Mouse (Mus musculus) midbrain, embryonic 10.5 days (tissue): Measurements from ENCODE around the gene Smim20. TPM values are rescaled to one million over a fixed set of nuclear protein-coding genes. Genes with fewer than 3 reads are reported as not detected.

Experiments
- DNase-seq: peaks from one replicate; pipeline ENCODE4 v3.0.0-alpha.2; 2017; ENCODE audit warnings: low spot score
- H3K27ac ChIP-seq: fragments of 300-500 bp; sonication (generic); replicated peaks from 2 replicates; pipeline ENCODE4 v1.5.1; 2016; ENCODE audit warnings: mild to moderate bottlenecking
- H3K27me3 ChIP-seq: fragments of 300-500 bp; sonication (generic); 2 replicates; pipeline ENCODE4 v1.6.1; 2016; ENCODE audit warnings: low read depth, mild to moderate bottlenecking; ENCODE audit not compliant: poor library complexity, severe bottlenecking
- H3K36me3 ChIP-seq: fragments of 300-500 bp; sonication (generic); 2 replicates; pipeline ENCODE4 v1.6.1; 2016; ENCODE audit warnings: mild to moderate bottlenecking, moderate library complexity
- H3K4me1 ChIP-seq: fragments of 300-500 bp; sonication (generic); 2 replicates; pipeline ENCODE4 v1.6.1; 2016
- H3K4me3 ChIP-seq: fragments of 300-500 bp; sonication (generic); 2 replicates; pipeline ENCODE4 v1.5.1; 2016; ENCODE audit warnings: mild to moderate bottlenecking, moderate library complexity
- H3K9me3 ChIP-seq: fragments of 300-500 bp; sonication (generic); replicated peaks from 2 replicates; pipeline ENCODE4 v1.6.1; 2016; ENCODE audit warnings: mild to moderate bottlenecking
- WGBS: fragments of 180-500 bp; shearing (Covaris S2); methylation state at CpG from one replicate; pipeline ENCODE4 v1.1.7; 2016; 5-methylcytosine and 5-hydroxymethylcytosine counted together
- polyA plus RNA-seq: library from polyadenylated mRNA; unstranded; fragments of >200 nt; fragmentation: Nextera tagmentation; extraction: Ambion mirVana; gene quantifications from 2 replicates; pipeline ENCODE4 v1.2.1, GENCODE M21; 2016

The Smim20 gene
- polyA plus RNA-seq = 70.9 and 74.1 TPM in 2 replicates

DNA sequence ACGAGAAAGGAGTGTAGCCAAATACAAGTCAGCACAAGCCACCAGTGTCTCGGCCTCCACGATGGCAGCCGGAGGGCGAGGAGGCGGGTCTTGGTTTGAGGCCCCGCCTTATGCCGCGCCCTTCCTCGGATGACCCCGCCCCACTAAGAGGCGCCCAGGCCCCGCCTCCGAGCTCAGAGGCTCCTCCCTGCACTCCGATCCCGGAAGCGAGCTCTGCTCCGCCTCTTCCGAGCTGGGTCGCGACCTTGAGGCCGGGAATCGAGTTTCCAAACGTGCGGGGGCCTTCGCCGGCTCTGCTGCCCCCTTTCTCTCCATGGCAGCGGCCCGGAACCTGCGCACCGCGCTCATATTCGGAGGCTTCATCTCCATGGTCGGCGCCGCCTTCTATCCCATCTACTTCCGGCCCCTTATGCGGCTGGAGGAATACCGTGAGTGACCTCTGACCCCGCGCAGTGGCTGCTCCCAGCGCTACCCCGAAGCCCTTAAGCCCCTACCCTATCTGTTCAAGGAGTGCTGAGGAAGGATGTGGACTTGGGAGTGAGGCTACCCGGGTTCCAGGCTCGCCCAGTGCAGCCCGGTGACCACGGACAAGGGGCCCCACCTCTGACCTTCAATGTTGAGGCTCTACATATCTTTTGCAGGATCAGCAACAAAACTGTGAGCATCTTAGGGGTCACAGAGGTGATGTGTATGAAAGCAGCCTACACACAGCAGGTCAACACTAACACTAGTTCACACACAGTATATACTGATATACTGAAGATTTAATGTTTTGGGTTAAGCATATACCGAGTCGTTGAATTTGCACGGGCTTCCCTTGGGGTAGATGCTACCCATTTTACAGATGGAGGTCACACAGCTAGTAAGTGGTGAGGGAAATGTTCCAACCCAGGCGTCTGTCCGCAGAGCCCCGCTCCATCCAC lies at the start of gene Smim20:
Gene Smim20 (plus strand): TSS at position 153 of the 923 bp plus-strand sequence.
- DNase-seq = peak; percentile 92
- Histone ChIP-seq H3K9me3 (peaks cover 4% of the 10 kb centered on the region; the same call in 1 of the 2 replicates), H3K4me1 (peaks cover 21% of the 10 kb centered on the region), H3K36me3 (no peaks in the 10 kb centered on the region), H3K27ac (peak within 1 kb of the TSS; percentile 90), H3K27me3 (no peaks in the 10 kb centered on the region), H3K4me3 (peak within 1 kb of the TSS; percentile 73)
- WGBS = 11% methylated on average over 53 of the region's 53 CpGs

DNA sequence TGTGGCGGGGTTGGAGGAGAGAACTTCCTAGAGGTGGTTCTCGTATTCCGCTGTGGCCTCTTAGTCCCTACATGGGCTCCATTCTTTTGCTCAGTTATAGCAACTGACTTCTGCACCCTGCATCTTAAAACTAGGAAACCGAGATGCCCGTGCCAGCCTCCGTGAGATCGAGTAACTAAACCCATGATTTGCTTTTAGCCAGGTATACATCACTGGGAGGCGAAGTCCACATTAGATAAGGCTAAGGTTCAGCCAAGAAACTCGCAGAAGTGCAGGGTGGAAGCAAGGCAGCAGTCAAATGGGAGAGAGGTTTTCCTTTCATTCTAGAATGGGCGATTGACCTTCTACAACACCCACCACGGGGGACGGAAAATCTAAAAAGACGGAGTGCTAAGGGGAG lies 41.4 kb upstream of the Smim20 start:
- Histone ChIP-seq H3K9me3 (no peaks in the 10 kb centered on the region), H3K4me3 (no peak overlapping the region), H3K27ac (no peak overlapping the region), H3K36me3 (no peaks in the 10 kb centered on the region), H3K27me3 (no peaks in the 10 kb centered on the region), H3K4me1 (no peaks in the 10 kb centered on the region; the same call in 1 of the 2 replicates)
- DNase-seq = no peak
- WGBS = 90% methylated on average over 13 of the region's 13 CpGs

DNA sequence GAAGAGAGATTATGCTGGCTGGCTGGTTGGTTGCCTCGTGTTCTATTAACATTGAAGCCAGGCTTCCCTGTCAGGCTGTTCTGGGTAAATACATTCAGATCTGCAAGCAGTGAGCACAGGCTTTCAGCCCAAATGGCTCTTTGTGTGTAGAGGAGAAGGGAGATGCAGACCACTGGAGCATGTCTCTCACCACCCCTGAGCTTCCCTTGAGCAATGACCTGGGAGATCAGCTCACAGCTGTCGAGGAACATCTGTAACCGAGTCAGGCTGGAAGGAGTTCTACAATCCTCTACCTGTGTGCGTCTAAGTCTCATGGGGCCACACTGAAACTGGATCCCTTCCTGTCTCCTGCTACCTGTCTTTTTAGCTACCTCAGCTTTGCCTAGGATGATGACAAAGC lies 36.3 kb upstream of the Smim20 start:
- Histone ChIP-seq H3K36me3 (no peaks in the 10 kb centered on the region), H3K9me3 (no peaks in the 10 kb centered on the region), H3K27me3 (no peaks in the 10 kb centered on the region), H3K27ac (no peak overlapping the region), H3K4me3 (no peak overlapping the region), H3K4me1 (peaks cover 4% of the 10 kb centered on the region)
- 65% methylated on average over 4 of the region's 4 CpGs for WGBS
- DNase-seq = no peak

DNA sequence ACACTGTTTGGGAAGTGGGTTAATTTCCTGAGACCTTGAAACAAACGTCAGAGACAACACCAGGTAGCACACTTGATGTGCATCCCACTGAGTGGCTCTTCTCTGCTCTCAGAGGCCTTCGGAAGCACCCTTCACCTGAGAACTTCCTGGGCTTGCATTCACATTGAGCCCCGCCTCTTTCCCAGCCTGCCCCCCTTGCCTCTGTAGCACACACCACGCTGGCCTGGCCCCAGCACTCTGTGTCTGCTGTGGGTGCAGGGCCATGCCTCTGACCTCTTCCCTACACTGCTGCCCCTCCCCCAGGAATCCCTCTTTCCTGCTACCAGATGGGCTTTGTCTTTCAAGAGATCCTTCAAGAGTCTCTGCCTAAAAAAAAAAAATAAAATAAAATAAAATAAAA lies 31.3 kb upstream of the Smim20 start:
- Histone ChIP-seq H3K36me3 (no peaks in the 10 kb centered on the region), H3K27me3 (no peaks in the 10 kb centered on the region), H3K27ac (peak overlapping the region; percentile 68; the same call in 1 of the 2 replicates), H3K4me1 (peaks cover 36% of the 10 kb centered on the region), H3K9me3 (no peaks in the 10 kb centered on the region), H3K4me3 (no peak overlapping the region)
- DNase-seq = no peak
- WGBS = 18% methylated on average over 4 of the region's 4 CpGs

DNA sequence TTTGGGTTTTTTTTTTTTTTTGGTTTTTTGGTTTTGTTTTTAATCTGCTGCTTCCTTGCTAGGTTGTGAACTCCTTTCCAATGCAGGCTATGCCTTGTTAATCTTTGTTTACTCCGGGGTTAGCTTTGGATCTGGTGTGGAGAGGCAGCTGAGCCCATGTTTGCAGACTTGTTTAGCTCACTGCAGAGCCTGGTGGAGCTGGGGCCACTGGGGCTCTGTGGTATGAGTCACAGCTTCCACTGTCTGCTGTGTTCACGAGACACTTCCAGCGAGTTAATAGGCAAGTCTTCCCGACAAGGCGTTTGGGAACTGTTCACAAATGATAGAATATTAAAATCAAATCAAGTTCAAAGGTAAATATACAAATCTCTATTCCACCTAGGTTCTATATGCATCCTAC lies 30.7 kb upstream of the Smim20 start:
- Histone ChIP-seq H3K27ac (0 out of 2 replicates have a peak overlapping the region, but pooled peaks have one; percentile 10), H3K36me3 (no peaks in the 10 kb centered on the region), H3K9me3 (no peaks in the 10 kb centered on the region), H3K4me3 (no peak overlapping the region), H3K27me3 (no peaks in the 10 kb centered on the region), H3K4me1 (peaks cover 36% of the 10 kb centered on the region)
- no peak for DNase-seq
- 48% methylated on average over 5 of the region's 5 CpGs for WGBS

DNA sequence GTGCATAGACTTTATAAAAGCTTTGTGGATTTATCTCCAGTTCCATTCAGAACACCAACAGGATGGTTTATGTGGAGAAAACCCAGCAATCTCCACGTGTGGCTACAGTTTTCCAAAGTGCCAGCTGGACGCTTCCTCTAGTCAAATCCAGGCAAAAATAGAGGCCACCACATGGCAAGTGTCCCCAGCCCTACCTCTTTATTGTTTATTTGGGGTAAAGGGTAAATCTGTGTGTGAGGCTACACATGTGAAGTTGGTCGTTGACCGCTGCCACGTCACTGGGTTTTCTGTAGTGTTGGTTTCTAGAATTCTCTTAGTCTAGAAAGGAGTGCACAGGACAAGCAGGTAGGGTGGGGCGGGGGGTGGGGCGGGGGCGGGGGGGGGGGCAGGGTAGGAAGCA lies 30.1 kb upstream of the Smim20 start:
- no peak for DNase-seq
- peak overlapping the region; percentile 23; the same call in 1 of the 2 replicates for H3K27ac ChIP-seq
- no peaks in the 10 kb centered on the region for H3K9me3 ChIP-seq
- H3K4me1 ChIP-seq = peaks cover 36% of the 10 kb centered on the region
- no peak overlapping the region for H3K4me3 ChIP-seq
- H3K36me3 ChIP-seq = no peaks in the 10 kb centered on the region
- WGBS = 80% methylated on average over 7 of the region's 8 CpGs
- H3K27me3 ChIP-seq = no peaks in the 10 kb centered on the region

DNA sequence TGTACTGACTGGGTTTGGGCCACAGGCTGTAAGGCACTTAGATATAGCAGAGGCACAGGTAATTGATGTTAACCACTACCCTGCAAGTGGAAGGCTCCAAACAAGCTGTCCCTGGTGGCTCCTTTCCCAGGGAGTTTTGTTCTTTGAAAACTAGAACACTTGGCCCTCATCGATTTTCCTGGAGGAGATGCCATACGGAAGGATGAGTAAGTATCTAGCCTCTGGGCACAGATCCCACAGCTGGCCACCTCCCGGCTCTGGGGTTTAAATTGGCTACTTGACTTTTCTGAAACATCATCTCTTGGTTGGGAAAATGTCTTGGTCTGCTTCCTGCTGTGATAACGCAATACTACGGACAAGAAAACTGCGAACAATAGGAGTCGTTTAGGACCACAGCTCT lies 28.1 kb upstream of the Smim20 start:
- Histone ChIP-seq H3K27ac (no peak overlapping the region), H3K27me3 (no peaks in the 10 kb centered on the region), H3K4me3 (no peak overlapping the region), H3K4me1 (peaks cover 36% of the 10 kb centered on the region), H3K9me3 (no peaks in the 10 kb centered on the region), H3K36me3 (no peaks in the 10 kb centered on the region)
- DNase-seq = no peak
- 85% methylated on average over 7 of the region's 7 CpGs for WGBS

DNA sequence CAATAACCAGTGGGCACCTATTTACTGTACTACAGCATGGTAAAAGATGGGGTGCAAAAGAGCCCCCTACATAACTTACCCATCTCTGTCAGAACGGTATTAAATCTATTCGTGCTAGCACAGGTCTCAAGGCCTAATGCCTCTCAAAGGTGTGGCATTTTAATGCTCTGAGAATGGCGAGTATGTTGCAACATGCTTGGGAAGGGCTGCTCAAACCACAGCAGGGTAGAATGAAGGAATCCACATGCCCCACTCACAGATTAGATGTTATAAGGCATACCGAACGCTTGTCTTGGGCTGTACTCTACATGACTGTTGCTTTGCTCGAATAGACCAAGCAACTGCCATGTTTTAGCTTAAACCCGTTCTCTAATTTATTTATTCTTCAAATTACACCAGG lies 27.7 kb upstream of the Smim20 start:
- Histone ChIP-seq H3K27me3 (no peaks in the 10 kb centered on the region), H3K4me1 (peaks cover 36% of the 10 kb centered on the region), H3K27ac (no peak overlapping the region), H3K4me3 (no peak overlapping the region), H3K36me3 (no peaks in the 10 kb centered on the region), H3K9me3 (no peaks in the 10 kb centered on the region)
- 91% methylated on average over 7 of the region's 7 CpGs for WGBS
- no peak for DNase-seq

DNA sequence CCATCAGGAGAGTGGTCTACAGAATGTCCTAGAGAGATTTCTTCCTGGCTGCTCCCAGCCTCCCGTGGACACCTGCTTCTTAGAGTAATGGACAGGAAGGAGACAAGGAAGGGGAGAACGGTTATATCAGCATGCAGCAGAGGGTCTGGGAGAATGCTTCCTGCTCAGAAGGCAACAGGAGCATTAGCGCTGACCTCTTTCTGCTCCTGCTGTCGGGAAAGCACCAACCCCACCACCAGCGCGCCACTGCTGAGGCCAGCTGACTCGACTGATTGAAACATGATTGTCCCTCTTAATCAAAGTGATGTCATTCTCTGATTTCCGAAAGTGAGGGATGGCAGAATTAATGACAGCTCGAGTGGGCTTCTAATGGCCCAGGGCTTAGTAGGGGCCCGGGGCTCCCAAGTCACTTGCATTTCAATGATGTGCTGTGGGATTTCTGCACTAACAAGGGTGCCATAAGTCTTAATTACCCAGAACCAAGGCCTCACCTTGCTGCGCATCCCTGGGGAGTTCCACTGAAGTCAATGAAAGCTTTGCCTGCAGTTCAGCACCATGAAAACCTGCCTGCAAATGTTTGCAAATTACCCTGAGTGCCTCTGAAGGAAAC lies 26.9 kb upstream of the Smim20 start:
- Histone ChIP-seq H3K9me3 (no peaks in the 10 kb centered on the region), H3K36me3 (no peaks in the 10 kb centered on the region), H3K4me1 (peaks cover 36% of the 10 kb centered on the region), H3K27me3 (no peaks in the 10 kb centered on the region), H3K4me3 (no peak overlapping the region), H3K27ac (no peak overlapping the region)
- DNase-seq = no peak
- WGBS = 68% methylated on average over 11 of the region's 11 CpGs

DNA sequence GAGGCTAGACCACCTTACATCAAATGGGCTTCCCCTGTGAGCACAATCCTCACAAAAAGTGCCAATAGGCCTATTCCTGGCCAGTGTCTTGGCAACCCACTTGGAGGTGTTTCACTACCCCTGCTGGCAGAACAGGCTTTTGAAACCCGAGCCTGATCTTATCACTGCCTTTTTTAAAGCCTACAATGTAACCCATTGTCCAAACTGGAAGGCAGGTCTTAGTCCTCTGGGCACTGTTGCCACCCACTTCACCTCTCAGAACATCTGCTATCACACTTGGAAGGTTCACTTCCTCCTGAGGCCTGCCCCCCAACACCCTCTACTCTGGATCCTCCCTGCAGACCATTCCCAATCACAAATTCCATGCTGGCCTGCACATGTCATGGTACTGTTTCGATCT lies 25.8 kb upstream of the Smim20 start:
- no peaks in the 10 kb centered on the region for H3K9me3 ChIP-seq
- no peak overlapping the region for H3K27ac ChIP-seq
- no peak overlapping the region for H3K4me3 ChIP-seq
- 66% methylated on average over 2 of the region's 2 CpGs for WGBS
- H3K36me3 ChIP-seq = no peaks in the 10 kb centered on the region
- H3K27me3 ChIP-seq = peaks cover 5% of the 10 kb centered on the region; the same call in 1 of the 2 replicates
- H3K4me1 ChIP-seq = peaks cover 27% of the 10 kb centered on the region
- DNase-seq = no peak

DNA sequence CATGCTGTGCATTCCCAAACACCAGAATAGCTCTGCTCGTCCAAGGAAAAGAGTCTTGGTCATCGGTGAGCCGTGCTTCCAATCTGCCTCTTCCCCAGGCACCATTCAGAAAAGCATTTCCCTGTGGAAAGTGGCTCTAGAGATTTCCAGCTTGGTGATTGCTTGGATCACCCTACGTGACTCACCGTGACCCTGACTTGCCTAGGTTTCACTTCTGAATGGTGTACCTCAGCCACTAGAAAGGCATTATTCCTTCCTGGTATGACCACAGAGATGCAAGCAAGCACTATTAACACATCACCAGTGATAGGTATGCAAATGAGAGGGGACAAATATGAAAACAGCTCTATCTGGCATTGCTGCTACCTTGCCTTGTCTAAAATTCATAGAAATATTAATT lies 24.9 kb upstream of the Smim20 start:
- 89% methylated on average over 5 of the region's 5 CpGs for WGBS
- Histone ChIP-seq H3K4me1 (peaks cover 19% of the 10 kb centered on the region), H3K9me3 (no peaks in the 10 kb centered on the region), H3K27ac (no peak overlapping the region), H3K27me3 (peaks cover 10% of the 10 kb centered on the region; the same call in 1 of the 2 replicates), H3K36me3 (no peaks in the 10 kb centered on the region), H3K4me3 (no peak overlapping the region)
- DNase-seq = no peak

DNA sequence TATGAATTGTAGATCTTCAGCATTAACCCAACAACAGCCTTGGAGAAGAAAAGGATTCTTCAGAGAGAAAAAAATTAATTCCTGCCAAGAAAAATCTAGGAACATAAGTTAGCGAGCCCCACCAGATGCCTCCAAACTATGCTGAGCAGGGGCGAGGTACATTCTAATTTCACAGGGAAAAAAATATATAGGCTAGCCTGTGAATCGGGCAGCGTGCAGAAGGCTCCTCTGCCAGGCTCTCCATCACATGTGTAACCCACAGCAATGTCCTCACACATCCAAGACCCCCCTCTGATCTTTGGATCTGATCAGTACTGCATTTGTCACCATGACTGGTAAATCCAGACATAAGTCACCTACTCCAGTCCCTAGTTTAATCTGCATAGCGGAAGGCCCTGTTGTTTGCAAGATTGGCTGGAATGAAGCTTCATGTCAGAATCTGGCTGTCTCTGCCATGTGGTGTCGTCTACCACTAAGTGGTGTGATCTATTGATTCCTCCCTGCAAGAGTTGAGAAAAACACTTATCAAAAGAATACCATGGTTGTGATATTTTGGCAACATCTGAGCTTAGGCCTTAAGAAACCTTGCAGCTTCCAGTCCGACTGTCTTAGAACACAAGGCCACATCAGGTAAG lies 23.9 kb upstream of the Smim20 start:
- DNase-seq = no peak
- Histone ChIP-seq H3K27ac (no peak overlapping the region), H3K9me3 (no peaks in the 10 kb centered on the region), H3K4me3 (no peak overlapping the region), H3K27me3 (peaks cover 18% of the 10 kb centered on the region; the same call in 1 of the 2 replicates), H3K36me3 (no peaks in the 10 kb centered on the region), H3K4me1 (peaks cover 11% of the 10 kb centered on the region)
- WGBS = 91% methylated on average over 7 of the region's 7 CpGs
